ENCODE assay signal across 14 mouse cellular contexts in the genomic region with DNA sequence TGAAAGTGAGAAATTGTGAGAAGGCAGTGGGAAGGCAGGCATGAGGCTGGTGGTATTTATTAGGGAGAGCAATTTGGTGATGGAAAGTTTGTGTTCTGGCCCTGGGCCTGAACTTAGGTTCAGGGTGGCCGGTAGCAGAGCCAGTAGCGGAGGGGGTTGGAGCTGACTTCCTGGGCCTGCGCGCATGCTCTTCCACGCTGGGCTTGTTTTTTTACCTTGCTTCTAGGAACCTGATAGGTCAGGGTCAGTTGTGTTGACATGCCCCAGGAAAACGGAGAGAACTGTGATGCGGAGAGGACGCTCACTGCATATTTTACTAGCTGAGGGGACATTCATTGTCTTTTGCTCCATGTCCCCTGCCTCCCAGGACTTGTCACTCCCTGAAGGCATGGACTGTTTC.
"Had no signal": no experiment of that assay in that cellular context is flagged by ENCODE, and none has a peak within 500 bp of the region (broad histone marks: within the 10 kb centered on the region; RNA-seq: fewer than 3 reads in every experiment).

No protein-coding gene starts in this region.

- ATAC-seq: hindbrain, embryonic 16.5 days; inflammation-experienced regulatory T-cells, adult 6 months; intestine, postnatal 0 days; lung, postnatal 0 days; midbrain, embryonic 13.5 days had no signal

- H3K4me3 ChIP-seq: hindbrain, embryonic 12.5 days; midbrain, embryonic 13.5 days; neural tube, embryonic 15.5 days had no signal

- H3K27ac ChIP-seq: hindbrain, embryonic 12.5 days; midbrain, embryonic 13.5 days; neural tube, embryonic 15.5 days had no signal

- H3K27me3 ChIP-seq: hindbrain, embryonic 12.5 days; midbrain, embryonic 13.5 days; neural tube, embryonic 15.5 days had no signal

- H3K4me2 ChIP-seq: hindbrain, embryonic 12.5 days; midbrain, embryonic 13.5 days; neural tube, embryonic 15.5 days had no signal

- DNase-seq: kidney, adult 9 months; lung, adult 2 months; lung, postnatal 36 days; right cerebral cortex, adult 18-20 months; right cerebral cortex, postnatal 25 days; thymus, adult 18-20 months; thymus, postnatal 14 days had no signal

- H3K9me3 ChIP-seq: hindbrain, embryonic 12.5 days; midbrain, embryonic 13.5 days; neural tube, embryonic 15.5 days had no signal

- H3K9ac ChIP-seq: hindbrain, embryonic 12.5 days; midbrain, embryonic 13.5 days; neural tube, embryonic 15.5 days had no signal
